Mouse (Mus musculus) MEL (cell line): ENCODE measurements around the gene Fxr2. TPM values are rescaled to one million over a fixed set of nuclear protein-coding genes. Genes with fewer than 3 reads are reported as not detected.

ENCODE experiments used
- DNase-seq: peaks from one replicate; pipeline ENCODE4 v3.0.0; 2011; ENCODE audit warnings: low read depth, low spot score
- H3K27ac ChIP-seq: 2 replicates; pipeline ENCODE4 v1.5.1; 2012; ENCODE audit warnings: low read depth, mild to moderate bottlenecking, control low read depth, low read length, moderate library complexity; ENCODE audit not compliant: control insufficient read depth
- H3K27me3 ChIP-seq, 2 experiments: fragments of 150-350 bp in 1 of 2; sonication (generic) in 1 of 2; 2 replicates each; pipeline ENCODE4 v1.6.1; 2012; ENCODE audit warnings: low read length in 2 of 2, mild to moderate bottlenecking in 2 of 2, improper control_type of control experiment in 1 of 2, moderate library complexity in 1 of 2; ENCODE audit not compliant: insufficient read depth in 2 of 2, control insufficient read depth in 1 of 2
- H3K36me3 ChIP-seq, 2 experiments: 2 replicates each; pipeline ENCODE4 v1.6.1; 2012 to 2014; ENCODE audit warnings: low read length in 2 of 2, improper control_type of control experiment in 1 of 2, inconsistent platforms in 1 of 2, mild to moderate bottlenecking in 1 of 2; ENCODE audit not compliant: insufficient read depth in 2 of 2, control insufficient read depth in 1 of 2
- H3K4me1 ChIP-seq, 2 experiments: fragments of 150-350 bp in 1 of 2; sonication (generic) in 1 of 2; 2 replicates each; pipeline ENCODE4 v1.6.1; 2012; ENCODE audit warnings: low read length in 2 of 2, improper control_type of control experiment in 1 of 2, mild to moderate bottlenecking in 1 of 2; ENCODE audit not compliant: insufficient read depth in 2 of 2, control insufficient read depth in 1 of 2
- H3K4me3 ChIP-seq, 2 experiments: fragments of 150-350 bp in 1 of 2; sonication (generic) in 1 of 2; 2 replicates each; pipeline ENCODE4 v1.5.1; 2012; ENCODE audit warnings: low read depth in 2 of 2, low read length in 2 of 2, mild to moderate bottlenecking in 2 of 2, moderate library complexity in 2 of 2, control low read depth in 1 of 2, improper control_type of control experiment in 1 of 2; ENCODE audit not compliant: control insufficient read depth in 1 of 2, insufficient read depth in 1 of 2
- H3K79me2 ChIP-seq: 2 replicates; pipeline ENCODE4 v1.6.1; 2012; ENCODE audit warnings: mild to moderate bottlenecking, low read length, moderate library complexity; ENCODE audit not compliant: control insufficient read depth, poor library complexity, insufficient read depth
- H3K9ac ChIP-seq: 2 replicates; pipeline ENCODE4 v1.6.1; 2012; ENCODE audit warnings: low read depth, mild to moderate bottlenecking, control low read depth, low read length, moderate library complexity; ENCODE audit not compliant: control insufficient read depth, poor library complexity, severe bottlenecking
- H3K9me3 ChIP-seq: fragments of 150-350 bp; sonication (generic); replicated peaks from 2 replicates; pipeline ENCODE4 v1.6.1; 2012; ENCODE audit warnings: mild to moderate bottlenecking, low read length, improper control_type of control experiment, moderate library complexity; ENCODE audit not compliant: insufficient read depth
- ELF1 ChIP-seq: IDR thresholded peaks from 2 replicates; pipeline ENCODE4 v1.6.1; 2014; ENCODE audit warnings: low read depth, mild to moderate bottlenecking, inconsistent platforms, low read length, improper control_type of control experiment, moderate library complexity
- EP300 ChIP-seq, 2 experiments: IDR thresholded peaks; 2 replicates each; pipeline ENCODE4 v1.6.1; 2011; ENCODE audit warnings: improper control_type of control experiment in 2 of 2, low read length in 2 of 2, low read depth in 1 of 2, mild to moderate bottlenecking in 1 of 2
- GABPA ChIP-seq: IDR thresholded peaks from 2 replicates; pipeline ENCODE4 v1.6.1; 2012; ENCODE audit warnings: low read depth, mild to moderate bottlenecking, inconsistent platforms, low read length, improper control_type of control experiment, moderate library complexity
- HCFC1 ChIP-seq: IDR thresholded peaks from 2 replicates; pipeline ENCODE4 v1.6.1; 2012; ENCODE audit warnings: low read depth, mild to moderate bottlenecking, inconsistent platforms, low read length, improper control_type of control experiment, moderate library complexity
- KAT2A ChIP-seq: conservative IDR thresholded peaks from 2 replicates; pipeline ENCODE4 v1.6.1; 2012; ENCODE audit warnings: low read depth, low read length, improper control_type of control experiment, inconsistent platforms
- MAFK ChIP-seq: IDR thresholded peaks from 2 replicates; pipeline ENCODE4 v1.6.1; 2011; ENCODE audit warnings: low read depth, mild to moderate bottlenecking, low read length, improper control_type of control experiment, borderline replicate concordance
- MAX ChIP-seq: IDR thresholded peaks from 2 replicates; pipeline ENCODE4 v1.6.1; 2011; ENCODE audit warnings: low read length, improper control_type of control experiment
- MAZ ChIP-seq: IDR thresholded peaks from 2 replicates; pipeline ENCODE4 v1.6.1; 2012; ENCODE audit warnings: low read depth, mild to moderate bottlenecking, inconsistent platforms, low read length, improper control_type of control experiment
- NRF1 ChIP-seq: IDR thresholded peaks from 2 replicates; pipeline ENCODE4 v1.6.1; 2014; ENCODE audit warnings: low read depth, mild to moderate bottlenecking, inconsistent platforms, low read length, improper control_type of control experiment, moderate library complexity; ENCODE audit not compliant: poor library complexity, insufficient read depth, severe bottlenecking
- POLR2A ChIP-seq, 2 experiments: IDR thresholded peaks; 2 replicates each; pipeline ENCODE4 v1.6.1; 2011 to 2012; ENCODE audit warnings: low read length in 2 of 2, mild to moderate bottlenecking in 2 of 2, control low read depth in 1 of 2, improper control_type of control experiment in 1 of 2, low read depth in 1 of 2, moderate library complexity in 1 of 2; ENCODE audit not compliant: control insufficient read depth in 1 of 2, insufficient read depth in 1 of 2, poor library complexity in 1 of 2
- POLR2AphosphoS5 ChIP-seq: IDR thresholded peaks from 2 replicates; pipeline ENCODE4 v1.6.1; 2012; ENCODE audit warnings: low read depth, borderline replicate concordance, mild to moderate bottlenecking, inconsistent platforms, low read length, moderate library complexity, mixed read lengths
- SMC3 ChIP-seq: IDR thresholded peaks from 2 replicates; pipeline ENCODE4 v1.6.1; 2011; ENCODE audit warnings: low read depth, low read length, improper control_type of control experiment
- TAL1 ChIP-seq: IDR thresholded peaks from 2 replicates; pipeline ENCODE4 v1.6.1; 2012; ENCODE audit warnings: mild to moderate bottlenecking, inconsistent platforms, low read length, moderate library complexity, mixed read lengths
- TCF12 ChIP-seq: IDR thresholded peaks from 2 replicates; pipeline ENCODE4 v1.6.1; 2014; ENCODE audit warnings: low read depth, mild to moderate bottlenecking, inconsistent platforms, low read length, improper control_type of control experiment, moderate library complexity
- USF2 ChIP-seq, 2 experiments: IDR thresholded peaks; 2 replicates each; pipeline ENCODE4 v1.6.1; 2011 to 2012; ENCODE audit warnings: improper control_type of control experiment in 2 of 2, low read length in 2 of 2, borderline replicate concordance in 1 of 2, inconsistent platforms in 1 of 2, low read depth in 1 of 2, mild to moderate bottlenecking in 1 of 2; ENCODE audit not compliant: insufficient read depth in 1 of 2
- ZKSCAN1 ChIP-seq: IDR thresholded peaks from 2 replicates; pipeline ENCODE4 v1.6.1; 2012; ENCODE audit warnings: low read depth, mild to moderate bottlenecking, inconsistent platforms, low read length, improper control_type of control experiment, moderate library complexity
- ZMIZ1 ChIP-seq: IDR thresholded peaks from 2 replicates; pipeline ENCODE4 v1.6.1; 2012; ENCODE audit warnings: low read depth, mild to moderate bottlenecking, inconsistent platforms, low read length, improper control_type of control experiment, moderate library complexity
- polyA plus RNA-seq, 2 experiments: library from polyadenylated mRNA; stranded (reverse) in 1 of 2; unstranded in 1 of 2; fragments of >175 nt in 1 of 2; fragments of >200 nt in 1 of 2; gene quantifications; 2 replicates each; pipeline versions ENCODE4 v1.2.1 to v1.2.4; 2012; ENCODE audit warnings: low replicate concordance in 2 of 2, low read depth in 1 of 2; ENCODE audit not compliant: insufficient read length in 2 of 2, insufficient read depth in 1 of 2, missing spikeins in 1 of 2
- total RNA-seq: library from RNA; depleted of rRNA; stranded (reverse); fragments of 300-350 nt; gene quantifications from 2 replicates; pipeline ENCODE4 v1.2.3, GENCODE M21; 2012

Fxr2 gene
- total and polyA plus RNA-seq, 3 experiments, result 95.1 to 97.6 TPM; not detected in 1

GRCm38 (mm10) chr11:69645860-69646259 is 13.1 kb downstream of the Fxr2 start:
- DNase-seq, result no peak
- TF ChIP-seq ZMIZ1, result no peak
- no peak for TF ChIP-seq SMC3
- no peak for TF ChIP-seq KAT2A
- no peak for TF ChIP-seq EP300 (IDR thresholded peaks at IDR 0.05; ENCODE audit: low read depth in 1 of 2, low read length in 2 of 2)
- no peak for TF ChIP-seq MAZ
- no peak for TF ChIP-seq MAFK
- TF ChIP-seq MAX, result no peak
- TF ChIP-seq TCF12, result no peak
- TF ChIP-seq NRF1, result no peak
- no peak for TF ChIP-seq ZKSCAN1
- no peak for TF ChIP-seq GABPA
- Histone ChIP-seq H3K4me1 (no peaks in the 10 kb centered on the region), H3K27me3 (no peaks in the 10 kb centered on the region), H3K9ac (no peak overlapping the region), H3K4me3 (no peak overlapping the region), H3K36me3 (peaks cover 0 to 56% of the 10 kb centered on the region in 2 experiments; a peak in 2 of 4 replicates), H3K79me2 (no peaks in the 10 kb centered on the region), H3K27ac (no peak overlapping the region), H3K9me3 (no peaks in the 10 kb centered on the region)

- Histone ChIP-seq H3K9me3 (no peaks in the 10 kb centered on the region), H3K36me3 (peaks cover 8 to 26% of the 10 kb centered on the region in 2 experiments), H3K27me3 (no peaks in the 10 kb centered on the region), H3K27ac (no peak overlapping the region), H3K4me3 (no peak overlapping the region), H3K9ac (no peak overlapping the region), H3K79me2 (no peaks in the 10 kb centered on the region), H3K4me1 (peaks cover 0 to 4% of the 10 kb centered on the region in 2 experiments; a peak in 3 of 4 replicates)
- TF ChIP-seq EP300 (IDR thresholded peaks at IDR 0.05; ENCODE audit: low read depth in 1 of 2, low read length in 2 of 2) (no peak), USF2 (IDR thresholded peaks at IDR 0.05; ENCODE audit: borderline replicate concordance in 1 of 2, insufficient read depth in 1 of 2, low read depth in 1 of 2, low read length in 2 of 2) (no peak), TAL1 (no peak), MAZ (no peak), MAX (no peak), HCFC1 (no peak), KAT2A (no peak)
- DNase-seq, result no peak
Observed at GRCm38 (mm10) chr11:69653399-69653798, 20.6 kb downstream of the Fxr2 start.

- no peaks in the 10 kb centered on the region for H3K9me3 ChIP-seq
- no peak overlapping the region for H3K27ac ChIP-seq
- DNase-seq, result no peak
- H3K4me1 ChIP-seq, result peaks cover 0 to 4% of the 10 kb centered on the region in 2 experiments; a peak in 3 of 4 replicates
- H3K9ac ChIP-seq, result no peak overlapping the region
- H3K79me2 ChIP-seq, result no peaks in the 10 kb centered on the region
- no peak overlapping the region for H3K4me3 ChIP-seq
- no peaks in the 10 kb centered on the region for H3K27me3 ChIP-seq
- peaks cover 8 to 19% of the 10 kb centered on the region in 2 experiments for H3K36me3 ChIP-seq
- TF ChIP-seq ELF1 (no peak), POLR2A (IDR thresholded peaks at IDR 0.05; ENCODE audit: control insufficient read depth in 1 of 2, insufficient read depth in 1 of 2, low read depth in 1 of 2, low read length in 2 of 2, poor library complexity in 1 of 2) (0 out of 4 replicates have a peak, but pooled peaks of 1 of the 2 experiments have one; percentile 9), POLR2AphosphoS5 (no peak), TCF12 (no peak), ZKSCAN1 (no peak)
- TF ChIP-seq, all 39 proteins: peak for 1
Observed at GRCm38 (mm10) chr11:69654760-69655159, 22.0 kb downstream of the Fxr2 start.
